Mouse (Mus musculus): ENCODE data around the gene Wnt9b. TPM values are rescaled to one million over a fixed set of nuclear protein-coding genes. Genes with fewer than 3 reads are reported as not detected.
"Not testable (repeated sequence)": the region's sequence is repeated elsewhere in the genome, so short reads cannot be mapped to it uniquely, and the experiment has no call there.

The Wnt9b gene
- polyA plus RNA-seq, 1 experiment from 2014 or later, result 0.07 TPM

DNA sequence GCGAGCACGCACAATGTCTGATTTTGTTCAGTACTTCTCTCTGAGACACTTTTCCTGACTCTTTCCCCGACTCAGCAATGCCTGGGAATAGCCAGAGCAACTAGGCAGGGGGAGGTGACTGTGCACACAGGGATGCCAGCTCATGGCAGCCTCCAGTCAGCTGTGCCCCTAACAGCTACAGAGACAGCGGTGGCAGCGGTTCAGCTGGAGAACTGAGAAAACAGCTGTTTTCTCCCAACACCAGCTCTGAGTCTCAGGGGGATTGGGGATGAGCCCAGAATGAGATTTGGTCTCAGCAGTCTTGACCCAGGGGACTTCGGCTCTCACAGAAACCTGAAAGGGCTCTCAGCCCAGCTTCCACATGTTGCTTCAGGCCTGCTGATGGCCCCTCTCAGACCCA lies 15.0 kb upstream of the Wnt9b start:
- WGBS (ENCODE audit: insufficient replicate concordance), result 46% methylated on average over 6 of the region's 6 CpGs

DNA sequence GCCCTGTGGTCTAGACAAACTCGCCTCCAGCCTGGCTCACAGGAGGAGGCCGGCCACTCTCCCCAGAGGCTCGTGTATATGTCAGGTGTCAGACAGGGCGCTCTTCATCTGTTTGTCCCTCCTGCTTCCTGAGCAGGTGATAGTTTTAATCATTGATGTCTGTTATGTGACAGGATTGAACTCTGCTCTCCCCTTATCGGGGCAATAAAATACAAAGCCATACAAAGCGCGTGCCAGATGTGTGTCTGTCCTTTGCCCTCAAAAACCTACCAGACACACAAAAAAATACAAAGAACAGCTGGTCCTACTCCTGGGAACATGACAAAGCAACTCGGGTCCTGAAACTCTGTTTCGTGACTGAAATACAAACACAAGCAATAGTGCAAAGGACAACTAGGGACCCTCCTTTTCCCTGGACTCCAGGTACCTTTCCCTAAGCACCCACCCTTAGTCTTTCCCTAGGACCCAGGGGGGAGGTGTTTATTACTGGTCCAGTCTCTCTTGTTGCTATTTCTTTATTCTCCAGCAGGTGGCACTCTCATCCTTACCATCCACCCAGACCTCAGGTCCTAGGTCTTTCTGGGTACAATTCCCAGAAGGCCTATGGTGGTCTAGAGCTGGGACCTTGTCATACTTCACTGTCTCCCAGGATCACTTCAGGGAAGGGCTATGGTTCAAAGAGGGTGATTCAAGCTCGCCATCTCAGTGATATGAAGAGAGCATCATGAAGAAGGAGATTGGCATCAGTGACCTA lies 14.0 kb upstream of the Wnt9b start:
- no peak for ATAC-seq (ENCODE audit: low read depth)
- H3K4me2 ChIP-seq (ENCODE audit: low read depth, low read length), result no peak overlapping the region
- no peaks in the 10 kb centered on the region for H3K4me1 ChIP-seq (ENCODE audit: control insufficient read depth, low read depth, low read length)
- no peak overlapping the region for H3K9ac ChIP-seq (ENCODE audit: low read depth, low read length)
- no peaks in the 10 kb centered on the region; the same call in none of the 2 replicates for H3K27me3 ChIP-seq (ENCODE audit: control insufficient read depth, insufficient read depth, low read depth, low read length)
- no peak overlapping the region for H3K27ac ChIP-seq (ENCODE audit: low read length)
- WGBS (ENCODE audit: insufficient replicate concordance), result 22% methylated on average over 10 of the region's 10 CpGs
- no peaks in the 10 kb centered on the region for H3K9me3 ChIP-seq (replicated peaks; ENCODE audit: control insufficient read depth, low read length)
- H3K4me3 ChIP-seq (ENCODE audit: low read depth, low read length), result no peak overlapping the region
- H3K36me3 ChIP-seq (ENCODE audit: control insufficient read depth, insufficient read depth), result no peaks in the 10 kb centered on the region

More for the DNA sequence above, 15.0 kb upstream of the Wnt9b start:
- H3K9ac ChIP-seq (ENCODE audit: low read depth, low read length), result no peak overlapping the region
- no peaks in the 10 kb centered on the region for H3K4me1 ChIP-seq (ENCODE audit: control insufficient read depth, low read depth, low read length)
- no peak overlapping the region for H3K27ac ChIP-seq (ENCODE audit: low read length)
- H3K4me2 ChIP-seq (ENCODE audit: low read depth, low read length), result no peak overlapping the region
- H3K9me3 ChIP-seq (replicated peaks; ENCODE audit: control insufficient read depth, low read length), result no peaks in the 10 kb centered on the region
- no peaks in the 10 kb centered on the region for H3K36me3 ChIP-seq (ENCODE audit: control insufficient read depth, insufficient read depth)
- H3K4me3 ChIP-seq (ENCODE audit: low read depth, low read length), result no peak overlapping the region
- H3K27me3 ChIP-seq (ENCODE audit: control insufficient read depth, insufficient read depth, low read depth, low read length), result no peaks in the 10 kb centered on the region; the same call in none of the 2 replicates
- ATAC-seq (ENCODE audit: low read depth), result no peak

DNA sequence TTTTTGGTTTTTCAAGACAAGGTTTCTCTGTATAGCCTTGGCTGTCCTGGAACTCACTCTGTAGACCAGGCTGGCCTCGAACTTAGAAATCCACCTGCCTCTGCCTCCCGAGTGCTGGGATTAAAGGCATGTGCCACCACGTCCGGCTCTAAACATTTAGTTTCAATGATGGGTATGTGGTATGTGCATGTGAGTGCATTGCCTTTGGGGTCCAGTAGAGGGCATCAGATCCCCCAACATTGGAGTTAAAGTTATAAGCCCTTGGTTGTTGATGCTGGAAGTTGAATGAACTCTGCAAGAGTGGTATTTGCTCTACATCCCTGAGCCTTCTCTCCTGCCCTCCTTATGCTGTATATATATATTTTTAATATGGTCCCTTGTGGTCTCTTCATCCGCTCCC lies 11.3 kb upstream of the Wnt9b start:
- H3K27ac ChIP-seq (ENCODE audit: low read length); H3K27me3 ChIP-seq (ENCODE audit: control insufficient read depth, insufficient read depth, low read depth, low read length); H3K36me3 ChIP-seq (ENCODE audit: control insufficient read depth, insufficient read depth); H3K4me2 ChIP-seq (ENCODE audit: low read depth, low read length); H3K4me3 ChIP-seq (ENCODE audit: low read depth, low read length); H3K9ac ChIP-seq (ENCODE audit: low read depth, low read length); H3K9me3 ChIP-seq (replicated peaks; ENCODE audit: control insufficient read depth, low read length); H3K4me1 ChIP-seq (ENCODE audit: control insufficient read depth, low read depth, low read length); ATAC-seq (ENCODE audit: low read depth): not testable (repeated sequence)
- WGBS (ENCODE audit: insufficient replicate concordance), result 64% methylated on average over 5 of the region's 5 CpGs

DNA sequence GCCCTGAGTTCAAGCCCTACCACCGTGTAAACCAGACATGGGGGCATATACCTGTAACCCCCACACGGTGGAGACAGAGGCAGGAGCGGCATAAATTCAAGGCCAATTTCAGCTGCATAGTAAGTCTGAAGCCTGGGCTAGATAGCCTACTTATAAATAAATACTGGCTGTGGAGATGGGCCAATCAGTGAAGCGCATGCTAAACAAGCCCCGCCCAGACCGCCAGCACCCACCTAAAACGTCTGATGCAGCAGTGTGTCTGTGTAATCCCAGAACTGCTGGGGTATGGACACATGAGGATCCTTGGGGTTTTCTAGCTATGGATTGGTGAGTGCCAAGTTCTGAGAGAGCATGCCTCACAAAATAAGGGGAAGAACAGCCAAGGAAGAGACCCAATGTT lies 10.5 kb upstream of the Wnt9b start:
- WGBS (ENCODE audit: insufficient replicate concordance), result 42% methylated on average over 7 of the region's 7 CpGs
- no peak overlapping the region for H3K4me2 ChIP-seq (ENCODE audit: low read depth, low read length)
- no peak overlapping the region for H3K27ac ChIP-seq (ENCODE audit: low read length)

DNA sequence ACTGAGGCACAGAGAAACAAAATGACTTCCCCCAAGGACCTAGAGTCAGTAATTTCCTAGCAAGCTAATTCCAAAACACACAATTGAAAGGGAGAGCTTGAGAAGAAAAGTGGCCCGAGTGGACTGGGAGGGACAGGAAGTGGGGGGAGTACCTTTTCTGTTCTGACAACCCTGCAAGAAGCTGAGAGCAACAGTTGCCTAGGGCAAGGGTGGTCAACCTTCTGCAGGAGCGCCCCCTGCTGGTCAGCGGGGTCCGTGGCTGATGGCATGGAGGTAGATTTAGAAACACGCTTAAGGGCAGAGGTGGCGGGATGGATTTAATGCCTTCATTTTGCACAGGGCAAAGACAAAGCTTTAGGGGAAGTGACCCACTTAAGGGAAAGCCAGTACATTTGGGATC lies 9.1 kb upstream of the Wnt9b start:
- 7% methylated on average over 6 of the region's 6 CpGs for WGBS (ENCODE audit: insufficient replicate concordance)
- H3K9me3 ChIP-seq (replicated peaks; ENCODE audit: control insufficient read depth, low read length), result no peaks in the 10 kb centered on the region
- H3K27ac ChIP-seq (ENCODE audit: low read length), result no peak overlapping the region
- H3K36me3 ChIP-seq (ENCODE audit: control insufficient read depth, insufficient read depth), result no peaks in the 10 kb centered on the region
- H3K9ac ChIP-seq (ENCODE audit: low read depth, low read length), result no peak overlapping the region
- H3K4me1 ChIP-seq (ENCODE audit: control insufficient read depth, low read depth, low read length), result no peaks in the 10 kb centered on the region
- no peak for ATAC-seq (ENCODE audit: low read depth)
- no peaks in the 10 kb centered on the region for H3K27me3 ChIP-seq (ENCODE audit: control insufficient read depth, insufficient read depth, low read depth, low read length)
- no peak overlapping the region for H3K4me2 ChIP-seq (ENCODE audit: low read depth, low read length)
- H3K4me3 ChIP-seq (ENCODE audit: low read depth, low read length), result no peak overlapping the region

More for the DNA sequence above, 10.5 kb upstream of the Wnt9b start:
- H3K9ac ChIP-seq (ENCODE audit: low read depth, low read length), result no peak overlapping the region
- ATAC-seq (ENCODE audit: low read depth), result no peak
- no peaks in the 10 kb centered on the region for H3K4me1 ChIP-seq (ENCODE audit: control insufficient read depth, low read depth, low read length)
- no peaks in the 10 kb centered on the region; the same call in 1 of the 2 replicates for H3K27me3 ChIP-seq (ENCODE audit: control insufficient read depth, insufficient read depth, low read depth, low read length)
- no peak overlapping the region for H3K4me3 ChIP-seq (ENCODE audit: low read depth, low read length)
- H3K9me3 ChIP-seq (replicated peaks; ENCODE audit: control insufficient read depth, low read length), result no peaks in the 10 kb centered on the region
- H3K36me3 ChIP-seq (ENCODE audit: control insufficient read depth, insufficient read depth), result no peaks in the 10 kb centered on the region

DNA sequence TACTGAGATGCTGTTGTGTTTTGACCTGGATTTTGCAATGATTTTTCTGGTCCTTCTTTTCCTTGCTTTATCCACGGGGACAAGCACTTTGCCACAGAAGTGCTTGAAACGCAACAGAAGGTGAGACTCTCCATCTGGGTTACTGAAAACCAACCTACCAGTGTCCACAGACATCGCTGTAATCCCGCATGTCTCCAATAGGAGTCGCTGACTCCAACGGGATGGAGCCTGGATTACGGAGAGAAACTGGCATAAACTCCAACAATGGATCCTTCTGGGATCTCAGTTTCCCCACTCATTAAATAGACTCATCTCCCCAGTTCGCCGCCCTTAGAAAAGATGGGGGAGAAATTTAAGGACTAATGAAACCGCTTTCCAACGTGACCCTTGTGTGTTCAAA lies 8.4 kb upstream of the Wnt9b start:
- WGBS (ENCODE audit: insufficient replicate concordance), result 43% methylated on average over 11 of the region's 11 CpGs
- H3K27me3 ChIP-seq (ENCODE audit: control insufficient read depth, insufficient read depth, low read depth, low read length), result no peaks in the 10 kb centered on the region
- no peaks in the 10 kb centered on the region for H3K4me1 ChIP-seq (ENCODE audit: control insufficient read depth, low read depth, low read length)
- ATAC-seq (ENCODE audit: low read depth), result no peak
- no peak overlapping the region for H3K4me3 ChIP-seq (ENCODE audit: low read depth, low read length)
- H3K36me3 ChIP-seq (ENCODE audit: control insufficient read depth, insufficient read depth), result no peaks in the 10 kb centered on the region
- no peak overlapping the region for H3K4me2 ChIP-seq (ENCODE audit: low read depth, low read length)
- no peak overlapping the region for H3K9ac ChIP-seq (ENCODE audit: low read depth, low read length)
- H3K9me3 ChIP-seq (replicated peaks; ENCODE audit: control insufficient read depth, low read length), result no peaks in the 10 kb centered on the region
- H3K27ac ChIP-seq (ENCODE audit: low read length), result no peak overlapping the region

DNA sequence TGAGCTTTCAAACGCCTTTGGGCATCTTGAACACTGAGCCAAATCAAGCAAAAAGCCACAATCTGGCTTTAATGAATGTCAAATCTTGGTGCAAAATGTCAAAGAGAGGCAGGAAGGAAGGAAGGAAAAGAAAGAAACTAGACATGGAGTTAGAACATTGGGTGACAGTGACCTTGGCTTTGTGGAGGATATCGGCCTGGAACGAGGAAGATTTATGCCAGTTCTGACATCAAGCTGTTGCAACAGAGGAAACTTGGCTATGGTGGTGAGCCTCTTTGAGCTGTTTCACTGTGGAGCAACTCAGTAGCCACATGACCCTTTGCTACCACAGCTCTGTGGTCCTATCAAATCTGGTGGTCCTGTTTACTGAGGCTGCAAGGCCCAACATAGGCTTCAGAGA lies 991 bp upstream of the Wnt9b start:
- ATAC-seq (ENCODE audit: low read depth), result no peak
- 20% methylated on average over 3 of the region's 3 CpGs for WGBS (ENCODE audit: insufficient replicate concordance)
- Histone ChIP-seq H3K4me1 (ENCODE audit: control insufficient read depth, low read depth, low read length) (no peaks in the 10 kb centered on the region; the same call in 1 of the 2 replicates), H3K4me2 (ENCODE audit: low read depth, low read length) (no peak overlapping the region), H3K36me3 (ENCODE audit: control insufficient read depth, insufficient read depth) (no peaks in the 10 kb centered on the region), H3K27ac (ENCODE audit: low read length) (no peak overlapping the region), H3K9me3 (replicated peaks; ENCODE audit: control insufficient read depth, low read length) (no peaks in the 10 kb centered on the region), H3K27me3 (ENCODE audit: control insufficient read depth, insufficient read depth, low read depth, low read length) (peaks cover 51% of the 10 kb centered on the region), H3K4me3 (ENCODE audit: low read depth, low read length) (no peak overlapping the region), H3K9ac (ENCODE audit: low read depth, low read length) (no peak overlapping the region)

DNA sequence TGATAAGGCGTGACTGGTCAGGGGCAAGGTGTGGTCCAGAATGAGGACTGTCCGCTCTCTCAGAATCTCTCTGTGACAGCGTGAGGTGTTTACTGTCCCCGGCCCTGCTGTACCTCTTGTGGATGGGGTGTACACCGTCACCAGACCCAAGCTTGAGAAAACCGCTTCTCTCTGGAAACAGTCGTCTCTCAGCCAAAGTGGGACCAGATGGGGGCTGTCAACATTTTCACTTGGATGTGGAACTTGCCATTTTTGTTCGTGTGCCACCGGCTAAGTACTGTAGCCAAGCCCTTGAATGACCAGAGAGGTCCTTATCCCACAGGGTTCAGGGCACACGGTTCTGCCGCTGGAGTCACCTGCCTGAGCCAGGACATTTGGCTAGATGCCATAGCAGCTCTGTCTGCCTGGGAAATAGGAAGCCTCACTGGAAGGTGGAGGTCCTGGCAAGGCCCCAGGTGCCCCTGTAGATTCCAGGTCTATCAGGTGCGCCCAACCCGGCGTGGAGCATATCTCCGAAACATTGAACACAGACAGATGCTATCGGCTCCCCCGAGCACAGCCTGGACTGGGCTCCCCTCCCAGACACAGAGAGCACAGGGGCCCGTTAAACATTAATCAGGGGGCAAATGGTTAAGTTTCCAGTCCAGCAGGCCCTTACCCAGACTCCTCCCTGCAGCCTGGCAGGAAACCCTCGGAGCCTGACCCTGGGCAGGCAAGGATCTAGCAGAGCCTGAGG lies 14.4 kb downstream of the Wnt9b start:
- no peaks in the 10 kb centered on the region for H3K27me3 ChIP-seq (ENCODE audit: control insufficient read depth, insufficient read depth, low read depth, low read length)
- no peak overlapping the region for H3K9ac ChIP-seq (ENCODE audit: low read depth, low read length)
- H3K9me3 ChIP-seq (replicated peaks; ENCODE audit: control insufficient read depth, low read length), result no peaks in the 10 kb centered on the region
- 61% methylated on average over 19 of the region's 19 CpGs for WGBS (ENCODE audit: insufficient replicate concordance)
- H3K36me3 ChIP-seq (ENCODE audit: control insufficient read depth, insufficient read depth), result no peaks in the 10 kb centered on the region
- H3K4me3 ChIP-seq (ENCODE audit: low read depth, low read length), result no peak overlapping the region
- ATAC-seq (ENCODE audit: low read depth), result peak; percentile 72
- H3K4me2 ChIP-seq (ENCODE audit: low read depth, low read length), result peak overlapping the region; percentile 41
- H3K27ac ChIP-seq (ENCODE audit: low read length), result peak overlapping the region; percentile 38; the same call in 1 of the 2 replicates
- no peaks in the 10 kb centered on the region for H3K4me1 ChIP-seq (ENCODE audit: control insufficient read depth, low read depth, low read length)

DNA sequence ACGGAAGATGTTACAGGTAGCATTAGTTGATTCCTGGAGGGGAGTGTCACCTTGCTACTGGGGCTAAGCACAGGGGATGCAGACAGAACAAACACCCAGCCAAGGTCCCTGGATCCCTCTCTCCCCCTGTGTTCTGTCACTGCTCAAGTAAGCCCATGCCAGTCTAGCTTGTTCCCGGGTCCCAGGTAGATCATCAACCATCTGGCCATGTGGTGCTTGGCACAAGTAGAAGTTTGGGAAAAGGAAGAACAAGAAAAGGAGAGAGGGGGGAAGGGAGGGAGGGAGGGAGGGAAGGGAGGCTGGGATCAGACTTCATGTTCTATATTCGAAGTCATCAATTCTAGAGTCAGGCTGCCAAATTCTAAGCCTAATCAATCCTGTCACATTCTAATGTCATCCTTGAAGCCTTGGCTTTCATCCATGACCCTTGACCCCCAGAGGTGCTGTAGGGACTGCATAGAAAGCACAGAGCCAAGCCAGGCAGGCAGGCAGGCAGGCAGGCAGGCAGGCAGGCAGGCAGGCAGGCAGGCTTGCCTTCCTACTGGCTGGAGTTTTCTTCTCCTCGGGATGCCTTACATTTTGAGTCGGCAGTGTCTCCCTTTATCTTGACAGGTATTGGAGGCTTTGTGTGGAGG lies 15.1 kb downstream of the Wnt9b start:
- Histone ChIP-seq H3K4me3 (ENCODE audit: low read depth, low read length) (no peak overlapping the region), H3K27ac (ENCODE audit: low read length) (no peak overlapping the region), H3K4me1 (ENCODE audit: control insufficient read depth, low read depth, low read length) (no peaks in the 10 kb centered on the region), H3K9ac (ENCODE audit: low read depth, low read length) (no peak overlapping the region), H3K27me3 (ENCODE audit: control insufficient read depth, insufficient read depth, low read depth, low read length) (no peaks in the 10 kb centered on the region), H3K36me3 (ENCODE audit: control insufficient read depth, insufficient read depth) (no peaks in the 10 kb centered on the region), H3K9me3 (replicated peaks; ENCODE audit: control insufficient read depth, low read length) (no peaks in the 10 kb centered on the region), H3K4me2 (ENCODE audit: low read depth, low read length) (0 out of 2 replicates have a peak overlapping the region, but pooled peaks have one; percentile 41)
- WGBS (ENCODE audit: insufficient replicate concordance), result 52% methylated on average over 5 of the region's 5 CpGs
- no peak for ATAC-seq (ENCODE audit: low read depth)

Data from liver, embryonic 16.5 days (tissue).